Mouse (Mus musculus) fibroblast of lung, adult 2 months (primary cell): ENCODE measurements around the gene Eipr1.
"Not testable (repeated sequence)": the region's sequence is repeated elsewhere in the genome, so short reads cannot be mapped to it uniquely, and the experiment has no call there.

Experiments used
- DNase-seq: peaks from one replicate; pipeline ENCODE4 v3.0.0-alpha.2; 2011; ENCODE audit warnings: low read depth

The Eipr1 gene

DNA sequence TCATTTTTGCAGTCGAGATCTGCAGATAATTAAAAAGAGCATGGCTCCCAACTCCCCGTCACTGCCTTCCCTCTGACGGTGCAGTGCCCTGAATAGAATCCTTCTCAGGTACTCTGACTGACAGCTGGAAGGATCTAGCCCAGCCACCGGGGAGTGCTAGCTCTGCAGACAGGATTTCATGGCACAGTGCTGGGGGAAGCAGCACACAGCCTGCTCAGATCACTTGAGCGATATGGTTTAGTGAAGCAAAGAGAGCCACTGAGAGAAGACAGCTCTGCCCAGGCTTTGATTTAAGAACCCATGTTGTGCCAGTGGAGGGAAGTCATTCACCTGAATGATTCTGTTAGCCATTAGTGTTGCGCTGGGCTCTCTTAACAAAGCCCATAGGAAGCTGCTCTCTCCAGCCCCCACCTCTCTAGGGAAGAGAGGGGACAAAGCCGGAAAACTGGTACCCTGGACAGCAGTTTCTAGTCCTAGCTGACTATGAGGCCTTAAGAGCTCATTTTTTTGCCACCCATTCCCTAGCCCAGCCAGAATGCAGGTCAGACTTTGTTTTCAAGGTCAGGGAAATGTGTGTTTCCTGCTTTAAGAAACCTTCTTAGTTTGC lies 137.6 kb downstream of the Eipr1 start:
- no peak for DNase-seq

GRCm38 (mm10) chr12:28891523-28891922 lies 139.9 kb downstream of the Eipr1 start:
- DNase-seq, result no peak

- DNase-seq, result no peak
These were observed 145.0 kb downstream of the Eipr1 start for GRCm38 (mm10) chr12:28896577-28896976.

DNA sequence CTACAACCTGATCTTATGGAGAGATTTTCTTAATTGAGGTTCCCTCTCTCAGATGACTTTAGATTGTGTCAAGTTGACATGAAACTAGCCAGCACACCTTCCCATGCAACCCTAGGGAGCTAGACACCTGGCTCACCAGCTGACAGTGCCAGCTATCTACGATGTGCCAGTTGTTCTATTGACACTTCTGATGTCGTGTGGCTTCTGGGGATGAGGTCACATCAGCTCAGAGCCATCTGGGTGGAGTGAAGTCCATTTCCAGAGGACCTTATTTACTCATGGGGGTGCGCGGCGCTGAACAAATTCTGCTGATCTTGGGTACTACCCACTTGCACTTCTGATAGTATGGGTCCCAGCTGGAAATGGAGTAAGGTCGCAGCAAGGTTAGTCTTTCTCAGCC lies 146.7 kb downstream of the Eipr1 start:
- DNase-seq, result no peak

GRCm38 (mm10) chr12:28899696-28900095 lies 148.1 kb downstream of the Eipr1 start:
- no peak for DNase-seq

GRCm38 (mm10) chr12:28900341-28900740 lies 148.7 kb downstream of the Eipr1 start:
- no peak for DNase-seq

DNA sequence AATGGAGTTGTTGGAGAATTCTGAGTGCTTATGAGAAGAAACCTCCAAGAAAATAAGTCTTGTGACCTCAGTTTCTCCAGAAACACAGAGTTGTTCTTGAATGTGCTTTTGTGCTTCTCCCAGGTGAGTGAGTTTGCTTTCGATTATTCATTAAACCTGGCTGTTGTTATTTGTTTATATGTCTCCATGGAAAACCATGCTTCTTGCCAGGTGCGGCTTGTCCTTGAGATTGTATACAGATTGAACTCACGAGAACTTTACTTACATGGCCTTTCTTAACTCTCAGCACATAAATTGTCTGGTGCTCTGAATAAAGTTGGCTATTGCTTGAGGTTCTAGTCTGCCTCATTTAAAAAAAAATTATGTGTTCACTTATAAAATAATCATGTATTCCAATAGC lies 150.5 kb downstream of the Eipr1 start:
- DNase-seq, result no peak

GRCm38 (mm10) chr12:28903082-28903481 lies 151.5 kb downstream of the Eipr1 start:
- no peak for DNase-seq

DNA sequence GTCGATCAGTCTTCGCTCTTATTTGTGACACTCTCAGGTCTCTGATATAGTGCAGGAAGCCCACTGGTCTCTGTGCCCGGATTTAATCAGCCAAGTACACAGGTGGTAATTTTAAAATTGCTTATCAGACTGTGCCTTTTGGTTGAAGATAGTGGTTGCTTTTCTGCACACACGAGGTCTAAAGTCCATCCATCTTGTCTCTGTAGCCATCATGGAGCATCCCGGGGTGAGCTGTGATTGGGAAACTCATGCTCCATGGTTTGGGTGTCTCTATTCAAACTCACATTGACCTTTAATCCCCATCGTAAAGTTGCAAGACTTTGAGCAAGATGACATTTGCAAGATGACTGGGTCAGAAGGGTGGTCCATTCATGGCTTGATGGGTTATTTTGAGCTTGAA lies 153.9 kb downstream of the Eipr1 start:
- DNase-seq, result no peak

DNA sequence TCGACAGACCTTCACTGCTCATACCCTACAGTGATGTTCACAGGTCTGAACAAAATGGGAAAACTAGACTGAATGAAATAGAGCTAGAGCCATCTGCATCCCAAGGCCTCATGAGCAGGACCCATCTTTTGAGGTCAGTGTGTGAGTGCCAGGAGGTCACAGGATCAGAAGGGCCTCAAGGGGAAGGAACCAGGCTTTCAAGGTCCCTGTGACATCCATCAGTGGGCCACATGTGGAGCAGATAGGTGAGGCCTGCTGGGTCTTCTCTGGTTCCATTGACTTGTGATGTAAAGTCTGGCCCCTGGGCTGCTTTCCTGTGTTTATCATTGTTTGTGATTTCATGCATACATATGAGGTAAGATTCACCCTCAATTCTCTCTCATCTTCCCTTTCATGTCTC lies 154.4 kb downstream of the Eipr1 start:
- no peak for DNase-seq

- no peak for DNase-seq
These were observed 155.2 kb downstream of the Eipr1 start for GRCm38 (mm10) chr12:28906809-28907297.

DNA sequence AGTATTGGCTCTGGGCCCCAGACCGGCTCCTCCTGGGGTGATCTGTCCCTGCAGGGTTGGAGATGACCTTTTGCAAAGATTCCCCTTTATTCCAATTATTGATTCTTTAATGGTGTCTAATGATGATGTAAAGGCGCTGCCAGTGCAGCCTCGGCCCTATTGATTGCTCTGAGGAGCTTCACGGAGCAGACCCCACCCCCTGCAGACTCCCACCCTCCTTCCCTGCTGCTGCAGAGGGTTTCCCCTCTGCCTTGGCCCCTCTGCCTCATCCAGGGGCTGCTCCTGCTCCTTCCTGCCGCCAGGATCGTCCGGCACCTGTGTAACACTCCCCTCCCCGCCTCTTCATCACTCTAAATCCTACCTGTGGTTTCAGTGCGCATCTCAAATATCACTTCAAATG lies 156.2 kb downstream of the Eipr1 start:
- DNase-seq, result no peak

DNA sequence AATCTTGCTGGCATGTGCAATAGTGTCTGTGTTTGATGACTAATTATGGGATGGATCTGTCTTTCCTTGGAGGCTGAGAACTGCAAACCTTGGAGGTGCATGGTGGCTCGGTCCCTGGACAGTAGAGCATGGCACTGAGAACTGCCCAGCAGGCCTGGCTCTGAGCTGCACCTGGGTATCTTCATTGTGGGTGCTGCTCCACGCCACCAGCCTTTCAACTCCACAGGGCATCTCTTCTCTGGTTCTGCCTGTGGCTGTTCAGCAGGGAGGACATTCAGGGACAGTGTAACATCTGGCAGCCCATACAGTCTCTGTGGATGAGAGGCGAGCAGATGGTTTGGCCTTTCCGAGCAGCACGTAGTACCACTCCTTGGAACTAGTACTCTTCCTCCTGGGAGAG lies 158.2 kb downstream of the Eipr1 start:
- no peak for DNase-seq

GRCm38 (mm10) chr12:28910568-28910967 lies 159.0 kb downstream of the Eipr1 start:
- DNase-seq, result no peak

DNA sequence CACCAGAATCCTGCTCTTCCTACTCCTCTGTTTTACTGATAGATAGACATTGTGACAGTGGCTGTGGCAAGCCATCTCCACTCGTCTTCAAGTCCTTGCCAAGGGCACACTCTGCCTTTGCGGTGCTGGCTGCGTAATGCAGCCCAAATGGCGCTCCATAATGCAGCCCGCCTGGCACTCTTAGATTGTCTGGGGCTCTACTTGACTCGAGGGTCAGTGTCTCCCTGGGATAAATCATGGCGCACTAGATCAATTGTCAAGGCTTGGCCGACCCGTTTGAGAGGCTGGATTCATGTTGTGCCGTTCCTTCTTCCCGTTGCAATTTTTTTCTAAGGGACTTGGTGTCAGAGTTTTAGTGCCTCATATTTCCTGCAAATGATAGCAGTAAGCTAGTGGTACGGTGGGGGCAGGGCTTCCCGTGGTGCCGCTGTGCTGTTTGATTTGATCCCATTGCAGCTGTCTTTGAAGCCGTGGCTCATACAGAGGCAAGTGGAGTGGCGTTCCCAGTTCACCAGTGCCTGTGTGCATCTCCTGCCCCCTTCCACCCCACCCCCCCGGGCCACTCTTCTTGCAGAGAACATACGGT lies 160.8 kb downstream of the Eipr1 start:
- DNase-seq, result no peak

DNA sequence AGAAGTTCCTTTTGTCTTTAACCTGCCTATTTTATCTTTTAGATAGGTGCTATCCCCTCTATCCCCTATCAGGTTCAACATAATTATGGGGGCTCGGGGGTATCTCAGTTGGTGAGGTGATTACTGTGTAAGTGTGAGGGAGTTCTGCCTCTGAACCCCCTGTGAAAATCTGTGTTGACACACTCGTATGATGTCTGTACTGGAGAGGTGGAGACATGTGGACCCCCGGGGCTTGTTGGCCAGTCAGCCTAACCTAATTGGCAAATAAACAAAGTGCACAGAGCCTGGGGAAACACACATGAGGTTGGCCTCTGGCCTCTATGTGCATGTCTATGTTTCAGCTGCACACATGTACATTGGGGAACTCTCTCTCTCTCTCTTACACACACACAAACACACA lies 161.5 kb downstream of the Eipr1 start:
- DNase-seq, result no peak

- DNase-seq, result not testable (repeated sequence)
These were observed 162.5 kb downstream of the Eipr1 start for GRCm38 (mm10) chr12:28914056-28914455.
